In genomic region chr7:136393454-136393853, GRCm38 (mm10) we compare ENCODE assay signal across 19 mouse cellular contexts.
DNase-seq lines count a peak whose midpoint lies in the region; ATAC-seq and TF ChIP-seq lines count a peak whose summit lies in the region.
"Had no signal": no experiment of that assay in that cellular context is flagged by ENCODE, and none has a peak within 500 bp of the region (broad histone marks: within the 10 kb centered on the region; RNA-seq: fewer than 3 reads in every experiment).

No protein-coding gene starts in this region.

- H3K27me3 ChIP-seq in forebrain, embryonic 16.5 days (replicated peaks; ENCODE audit: control insufficient read depth, insufficient read depth, low read length), result no peaks in the 10 kb centered on the region
- no peaks in the 10 kb centered on the region for H3K27me3 ChIP-seq in forebrain, embryonic 15.5 days
- no peaks in the 10 kb centered on the region for H3K27me3 ChIP-seq in midbrain, embryonic 14.5 days (ENCODE audit: control insufficient read depth, insufficient read depth, low read length)
- H3K27me3 ChIP-seq in midbrain, embryonic 13.5 days, result no peaks in the 10 kb centered on the region
- H3K27me3 ChIP-seq in heart, embryonic 10.5 days (ENCODE audit: insufficient read depth, poor library complexity, severe bottlenecking), result no peaks in the 10 kb centered on the region
- H3K27me3 ChIP-seq: embryonic facial prominence, embryonic 13.5 days; heart, embryonic 15.5 days had no signal

- no peak overlapping the region for H3K4me3 ChIP-seq in forebrain, embryonic 16.5 days (replicated peaks; ENCODE audit: low read length)
- H3K4me3 ChIP-seq in forebrain, embryonic 15.5 days, result no peak overlapping the region
- no peak overlapping the region for H3K4me3 ChIP-seq in midbrain, embryonic 14.5 days (replicated peaks; ENCODE audit: low read depth, low read length)
- H3K4me3 ChIP-seq in midbrain, embryonic 13.5 days (replicated peaks), result no peak overlapping the region
- H3K4me3 ChIP-seq in heart, embryonic 10.5 days, result no peak overlapping the region
- H3K4me3 ChIP-seq: embryonic facial prominence, embryonic 13.5 days; heart, embryonic 15.5 days had no signal

- peak; percentile 58; the same call in 1 of the 2 replicates for ATAC-seq in forebrain, embryonic 16.5 days
- no peak for ATAC-seq in forebrain, embryonic 15.5 days (replicated peaks)
- ATAC-seq in midbrain, embryonic 14.5 days (ENCODE audit: low FRiP score, low TSS enrichment), result no peak
- no peak for ATAC-seq in midbrain, embryonic 13.5 days

- TF ChIP-seq POLR2A in brain, embryonic 14.5 days (IDR thresholded peaks at IDR 0.05; ENCODE audit: borderline replicate concordance, extremely low read depth, insufficient read depth, insufficient read length, poor library complexity, severe bottlenecking), result no peak

- 39% methylated on average over 6 of the region's 6 CpGs for WGBS in forebrain, embryonic 16.5 days
- WGBS in forebrain, embryonic 15.5 days, result 41% methylated on average over 6 of the region's 6 CpGs
- 44% methylated on average over 6 of the region's 6 CpGs for WGBS in midbrain, embryonic 14.5 days
- 49% methylated on average over 6 of the region's 6 CpGs for WGBS in midbrain, embryonic 13.5 days
- 78% methylated on average over 6 of the region's 6 CpGs for WGBS in heart, embryonic 10.5 days

- H3K4me1 ChIP-seq in forebrain, embryonic 16.5 days (replicated peaks; ENCODE audit: control insufficient read depth, insufficient read depth, low read length), result 0 out of 2 replicates have a peak, but pooled peaks cover 2% of the 10 kb centered on the region
- H3K4me1 ChIP-seq in forebrain, embryonic 15.5 days, result peaks cover 19% of the 10 kb centered on the region
- no peaks in the 10 kb centered on the region for H3K4me1 ChIP-seq in midbrain, embryonic 14.5 days (ENCODE audit: control insufficient read depth, insufficient read depth, low read length)
- H3K4me1 ChIP-seq in midbrain, embryonic 13.5 days (replicated peaks), result peaks cover 7% of the 10 kb centered on the region; the same call in 1 of the 2 replicates
- H3K4me1 ChIP-seq in heart, embryonic 10.5 days, result 0 out of 2 replicates have a peak, but pooled peaks cover 3% of the 10 kb centered on the region
- H3K4me1 ChIP-seq: heart, embryonic 15.5 days had no signal

- no peaks in the 10 kb centered on the region for H3K9me3 ChIP-seq in forebrain, embryonic 16.5 days (ENCODE audit: control insufficient read depth, low read length)
- no peaks in the 10 kb centered on the region for H3K9me3 ChIP-seq in forebrain, embryonic 15.5 days
- no peaks in the 10 kb centered on the region for H3K9me3 ChIP-seq in midbrain, embryonic 14.5 days (ENCODE audit: control insufficient read depth, low read length)
- no peaks in the 10 kb centered on the region for H3K9me3 ChIP-seq in midbrain, embryonic 13.5 days
- no peaks in the 10 kb centered on the region for H3K9me3 ChIP-seq in heart, embryonic 10.5 days
- H3K9me3 ChIP-seq: embryonic facial prominence, embryonic 13.5 days; heart, embryonic 15.5 days had no signal

- H3K27ac ChIP-seq in forebrain, embryonic 16.5 days (ENCODE audit: low read length), result no peak overlapping the region
- no peak overlapping the region for H3K27ac ChIP-seq in forebrain, embryonic 15.5 days (replicated peaks)
- no peak overlapping the region for H3K27ac ChIP-seq in midbrain, embryonic 14.5 days (replicated peaks; ENCODE audit: low read depth, low read length)
- H3K27ac ChIP-seq in midbrain, embryonic 13.5 days, result no peak overlapping the region
- H3K27ac ChIP-seq in heart, embryonic 10.5 days, result no peak overlapping the region
- H3K27ac ChIP-seq: embryonic facial prominence, embryonic 13.5 days; heart, embryonic 15.5 days; hindbrain, embryonic 14.5 days had no signal

- no peak overlapping the region for H3K4me2 ChIP-seq in forebrain, embryonic 16.5 days (ENCODE audit: low read length)
- H3K4me2 ChIP-seq in forebrain, embryonic 15.5 days (replicated peaks), result no peak overlapping the region
- H3K4me2 ChIP-seq in midbrain, embryonic 14.5 days (ENCODE audit: low read length), result no peak overlapping the region
- H3K4me2 ChIP-seq in midbrain, embryonic 13.5 days (replicated peaks), result no peak overlapping the region
- H3K4me2 ChIP-seq: embryonic facial prominence, embryonic 13.5 days; heart, embryonic 11.5 days; heart, embryonic 15.5 days; hindbrain, embryonic 14.5 days had no signal

- no peak overlapping the region for H3K9ac ChIP-seq in forebrain, embryonic 16.5 days (replicated peaks; ENCODE audit: low read depth, low read length)
- H3K9ac ChIP-seq in forebrain, embryonic 15.5 days (replicated peaks), result no peak overlapping the region
- no peak overlapping the region for H3K9ac ChIP-seq in midbrain, embryonic 14.5 days (replicated peaks; ENCODE audit: low read length)
- no peak overlapping the region for H3K9ac ChIP-seq in midbrain, embryonic 13.5 days (replicated peaks)
- H3K9ac ChIP-seq: embryonic facial prominence, embryonic 13.5 days; heart, embryonic 15.5 days; hindbrain, embryonic 14.5 days had no signal

- no peaks in the 10 kb centered on the region for H3K36me3 ChIP-seq in forebrain, embryonic 16.5 days (ENCODE audit: control insufficient read depth, insufficient read depth)
- H3K36me3 ChIP-seq in forebrain, embryonic 15.5 days, result no peaks in the 10 kb centered on the region
- no peaks in the 10 kb centered on the region for H3K36me3 ChIP-seq in midbrain, embryonic 14.5 days (ENCODE audit: control insufficient read depth, insufficient read depth, low read length)
- no peaks in the 10 kb centered on the region for H3K36me3 ChIP-seq in midbrain, embryonic 13.5 days
- no peaks in the 10 kb centered on the region for H3K36me3 ChIP-seq in heart, embryonic 10.5 days
- H3K36me3 ChIP-seq: embryonic facial prominence, embryonic 13.5 days; heart, embryonic 15.5 days had no signal

- no peak for TF ChIP-seq CTCF in brain, embryonic 14.5 days (IDR thresholded peaks at IDR 0.05; ENCODE audit: borderline replicate concordance, extremely low read depth, insufficient read depth, insufficient read length)

- DNase-seq in layer of hippocampus, adult 11-12 months (ENCODE audit: low spot score), result peak; percentile 8
- no peak for DNase-seq in layer of hippocampus, adult 9-10 months (ENCODE audit: low spot score)
- DNase-seq in midbrain, embryonic 14.5 days, result peak; percentile 28
- peak; percentile 54 for DNase-seq in brain, embryonic 14.5 days (ENCODE audit: low read depth)
- DNase-seq in heart, embryonic 10.5 days (ENCODE audit: low spot score), result no peak
- DNase-seq: adrenal gland, postnatal 10 days; cerebellum, adult 18-20 months; cerebellum, adult 9-11 months; cerebellum, postnatal 36 days; gastrocnemius, postnatal 10 days; heart, adult 18-20 months; heart, postnatal 14 days had no signal

Comparison
In these comparisons a context has a peak if more than half of its experiments do, and no peak if none do; other contexts are left out.
1. DNase-seq: peak in layer of hippocampus, adult 11-12 months (single experiment), midbrain, embryonic 14.5 days (single experiment) and brain, embryonic 14.5 days (single experiment); none in layer of hippocampus, adult 9-10 months (single experiment) and heart, embryonic 10.5 days (single experiment).